Mouse (Mus musculus): ENCODE results near the gene Kif26b.

- TF ChIP-seq CTCF (IDR thresholded peaks at IDR 0.05; ENCODE audit: control insufficient read depth, insufficient read depth, low read length) (no peak), POLR2A (IDR thresholded peaks at IDR 0.05; ENCODE audit: borderline replicate concordance, control insufficient read depth, low read depth, low read length) (no peak)
These were observed 326.0 kb downstream of the Kif26b start for GRCm38 (mm10) chr1:178854936-178855335.
